Mouse (Mus musculus) E14TG2a.4 (cell line): ENCODE measurements around the gene Hapln4.

Source experiments
- CTCF ChIP-seq: conservative IDR thresholded peaks from 2 replicates; pipeline ENCODE4 v1.5.1; 2014; ENCODE audit warnings: low read length
- NANOG ChIP-seq: IDR thresholded peaks from 2 replicates; pipeline ENCODE4 v1.6.1; 2014; ENCODE audit warnings: borderline replicate concordance, low read length, mixed read lengths
- POU5F1 ChIP-seq: IDR thresholded peaks from 2 replicates; pipeline ENCODE4 v1.6.1; 2014; ENCODE audit warnings: low read length, borderline replicate concordance

- TF ChIP-seq CTCF (no peak), POU5F1 (no peak), NANOG (no peak)
Measured at GRCm38 (mm10) chr8:70114892-70115291, 31.6 kb downstream of the Hapln4 start.
